18 mouse cellular contexts compared by ENCODE assay signal in the genomic region with DNA sequence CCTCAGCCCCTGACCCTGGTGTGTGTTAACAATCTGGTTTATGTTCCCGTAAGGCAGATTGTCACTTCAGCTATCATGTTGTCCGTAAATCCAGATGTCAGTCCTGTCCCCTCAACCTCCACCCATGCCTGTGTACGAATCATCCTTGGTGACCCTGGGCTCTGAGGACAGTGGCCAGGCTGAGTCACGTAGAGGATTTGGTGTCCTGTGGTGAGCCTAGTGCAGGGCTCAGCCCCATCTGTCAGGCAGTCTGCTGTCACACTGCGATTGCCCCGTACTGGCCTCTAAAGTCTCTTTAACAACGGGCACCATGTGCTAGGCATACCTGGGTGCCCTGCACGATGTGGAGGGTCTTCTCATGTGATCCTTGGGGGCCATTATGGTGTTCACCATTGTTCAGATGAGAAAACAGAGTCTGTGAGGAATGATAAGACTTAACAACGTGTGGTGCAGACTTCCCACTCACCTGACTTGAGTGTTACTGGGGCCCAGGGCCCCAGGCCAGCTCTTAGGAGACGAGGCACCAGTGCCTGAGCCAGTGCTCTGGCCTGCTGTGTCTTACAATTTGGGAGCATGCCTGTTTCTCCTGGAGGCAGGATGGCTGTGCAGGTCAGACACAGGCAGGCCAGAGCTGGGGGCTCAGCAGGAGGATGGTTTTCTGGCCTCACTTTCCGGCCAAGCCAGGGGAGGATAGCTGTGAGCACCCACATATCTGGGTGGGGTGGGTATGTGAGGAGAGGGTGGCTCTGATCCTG. TPM values are rescaled to one million over a fixed set of nuclear protein-coding genes. Genes with fewer than 3 reads are reported as not detected.
DNase-seq lines count a peak whose midpoint lies in the region; ATAC-seq and TF ChIP-seq lines count a peak whose summit lies in the region.
"Had no signal": no experiment of that assay in that cellular context is flagged by ENCODE, and none has a peak within 500 bp of the region (broad histone marks: within the 10 kb centered on the region; RNA-seq: fewer than 3 reads in every experiment).

No protein-coding gene starts in this region.

- no peak for ATAC-seq in lung, postnatal 0 days
- ATAC-seq in inflammation-experienced regulatory T-cells, adult 6 months = no peak
- ATAC-seq: forebrain, embryonic 14.5 days had no signal

- 49% methylated on average over 11 of the region's 11 CpGs for WGBS in heart, embryonic 10.5 days
- 63% methylated on average over 11 of the region's 11 CpGs for WGBS in embryonic facial prominence, embryonic 10.5 days
- 63% methylated on average over 11 of the region's 11 CpGs for WGBS in lung, postnatal 0 days

- no peak overlapping the region for H3K9ac ChIP-seq in lung, postnatal 0 days (replicated peaks; ENCODE audit: low read depth)
- H3K9ac ChIP-seq: embryonic facial prominence, embryonic 15.5 days; heart, embryonic 13.5 days; hindbrain, embryonic 15.5 days had no signal

- no peak overlapping the region for H3K4me3 ChIP-seq in heart, embryonic 10.5 days
- no peak overlapping the region for H3K4me3 ChIP-seq in embryonic facial prominence, embryonic 10.5 days
- no peak overlapping the region for H3K4me3 ChIP-seq in layer of hippocampus, adult 2 months
- no peak overlapping the region for H3K4me3 ChIP-seq in lung, postnatal 0 days (ENCODE audit: low read depth, low read length)
- H3K4me3 ChIP-seq: embryonic facial prominence, embryonic 15.5 days; heart, embryonic 13.5 days; hindbrain, embryonic 15.5 days; midbrain, embryonic 10.5 days had no signal

- H3K9me3 ChIP-seq in heart, embryonic 10.5 days = no peaks in the 10 kb centered on the region
- no peaks in the 10 kb centered on the region for H3K9me3 ChIP-seq in embryonic facial prominence, embryonic 10.5 days
- no peaks in the 10 kb centered on the region for H3K9me3 ChIP-seq in lung, postnatal 0 days (ENCODE audit: low read length)
- H3K9me3 ChIP-seq: embryonic facial prominence, embryonic 15.5 days; heart, embryonic 13.5 days; hindbrain, embryonic 15.5 days; midbrain, embryonic 10.5 days had no signal

- TF ChIP-seq EP300 in lung, postnatal 0 days (IDR thresholded peaks at IDR 0.05) = no peak

- no peaks in the 10 kb centered on the region for H3K27me3 ChIP-seq in heart, embryonic 10.5 days (ENCODE audit: insufficient read depth, poor library complexity, severe bottlenecking)
- peaks cover 5% of the 10 kb centered on the region; the same call in 1 of the 2 replicates for H3K27me3 ChIP-seq in embryonic facial prominence, embryonic 10.5 days (replicated peaks; ENCODE audit: low read depth, poor library complexity, severe bottlenecking)
- no peaks in the 10 kb centered on the region for H3K27me3 ChIP-seq in lung, postnatal 0 days (replicated peaks; ENCODE audit: insufficient read depth, low read length)
- H3K27me3 ChIP-seq: embryonic facial prominence, embryonic 15.5 days; heart, embryonic 13.5 days; hindbrain, embryonic 15.5 days had no signal

- intact Hi-C loops in heart, postnatal 25 days (cut with DNase I) = no loop called here

- peaks cover 25% of the 10 kb centered on the region for H3K4me1 ChIP-seq in heart, embryonic 10.5 days
- peaks cover 28% of the 10 kb centered on the region for H3K4me1 ChIP-seq in embryonic facial prominence, embryonic 10.5 days
- H3K4me1 ChIP-seq in lung, postnatal 0 days (ENCODE audit: insufficient read depth, low read depth, low read length) = no peaks in the 10 kb centered on the region

- no peak for DNase-seq in heart, embryonic 10.5 days (ENCODE audit: low spot score)
- DNase-seq in heart, postnatal 25 days (ENCODE audit: low spot score) = no peak
- DNase-seq in adrenal gland, adult (ENCODE audit: inconsistent age in 2 of 2, low spot score in 1 of 2) = peak; percentile 83 to 89
- DNase-seq in cerebellum, adult 11-12 months = peak; percentile 78
- DNase-seq in embryonic facial prominence, embryonic 10.5 days (ENCODE audit: low spot score) = no peak
- DNase-seq in layer of hippocampus, adult 2 months (ENCODE audit: low spot score in 2 of 2) = no peak
- no peak for DNase-seq in lung, postnatal 0 days (ENCODE audit: low spot score)
- DNase-seq: gastrocnemius, postnatal 10 days; kidney, adult 9 months; layer of hippocampus, adult 9-11 months; spleen, adult 18-20 months had no signal

- no peak for TF ChIP-seq CTCF in layer of hippocampus, adult 2 months (conservative IDR thresholded peaks at IDR 0.05)
- TF ChIP-seq CTCF in lung, postnatal 0 days (IDR thresholded peaks at IDR 0.05) = no peak

- peak overlapping the region; percentile 67 for H3K27ac ChIP-seq in heart, embryonic 10.5 days
- H3K27ac ChIP-seq in embryonic facial prominence, embryonic 10.5 days (replicated peaks) = peak overlapping the region; percentile 30; the same call in 1 of the 2 replicates
- H3K27ac ChIP-seq in layer of hippocampus, adult 2 months = no peak overlapping the region
- no peak overlapping the region for H3K27ac ChIP-seq in lung, postnatal 0 days (ENCODE audit: low read length)
- H3K27ac ChIP-seq: embryonic facial prominence, embryonic 15.5 days; hindbrain, embryonic 15.5 days; midbrain, embryonic 10.5 days had no signal

- H3K4me2 ChIP-seq in lung, postnatal 0 days (replicated peaks; ENCODE audit: low read depth, low read length) = no peak overlapping the region
- H3K4me2 ChIP-seq: embryonic facial prominence, embryonic 15.5 days; heart, embryonic 13.5 days; hindbrain, embryonic 15.5 days; liver, embryonic 11.5 days had no signal

- H3K36me3 ChIP-seq in heart, embryonic 10.5 days = no peaks in the 10 kb centered on the region
- H3K36me3 ChIP-seq in embryonic facial prominence, embryonic 10.5 days (replicated peaks) = no peaks in the 10 kb centered on the region
- H3K36me3 ChIP-seq in lung, postnatal 0 days (ENCODE audit: insufficient read depth, low read length) = no peaks in the 10 kb centered on the region
- H3K36me3 ChIP-seq: embryonic facial prominence, embryonic 15.5 days; heart, embryonic 13.5 days; hindbrain, embryonic 15.5 days; midbrain, embryonic 10.5 days had no signal

RNA-seq across cellular contexts. Expression of gene Chmp4b, which starts 55.2 kb away (rescaled TPM):
- polyA plus RNA-seq in heart, embryonic 10.5 days (2016; fragmentation: Nextera tagmentation; extraction: Ambion mirVana) = 13.5 and 17.4 TPM in 2 replicates
- 100 to 1,000 TPM; 112 TPM for total RNA-seq in heart, postnatal 25 days (2021)
- polyA plus RNA-seq in embryonic facial prominence, embryonic 10.5 days (2016; fragmentation: Nextera tagmentation; extraction: Ambion mirVana) = 12.8 and 14.7 TPM in 2 replicates
- 100 to 1,000 TPM; 206 to 215 TPM for total RNA-seq in layer of hippocampus, adult 2 months (2021)
- polyA plus RNA-seq in lung, postnatal 0 days (2015; fragmentation: Nextera tagmentation; extraction: Ambion mirVana) = 33.1 and 33.7 TPM in 2 replicates
- 1 to 10 TPM; 2.8 to 6.5 (median 5.4) TPM for polyA plus RNA-seq in inflammation-experienced regulatory T-cells, adult 6 months (2017; shearing (Covaris generic))

Comparison
In these comparisons a context has a peak if more than half of its experiments do, and no peak if none do; other contexts are left out.
1. DNase-seq: peak in adrenal gland, adult (2 of 2) and cerebellum, adult 11-12 months (single experiment); none in heart, embryonic 10.5 days (single experiment), heart, postnatal 25 days (single experiment), embryonic facial prominence, embryonic 10.5 days (single experiment), layer of hippocampus, adult 2 months (0 of 2) and lung, postnatal 0 days (single experiment).
2. H3K27ac ChIP-seq: peak in heart, embryonic 10.5 days (single experiment) and embryonic facial prominence, embryonic 10.5 days (single experiment); none in layer of hippocampus, adult 2 months (single experiment) and lung, postnatal 0 days (single experiment).